Mouse (Mus musculus) stomach, embryonic 16.5 days (tissue): ENCODE results near the gene Oma1. TPM values are rescaled to one million over a fixed set of nuclear protein-coding genes. Genes with fewer than 3 reads are reported as not detected.

Experiments
- ATAC-seq: fragments of 200-750 bp; cut with Nextera tagmentation; 2 replicates; pipeline ENCODE4 v1.8.0; 2017; ENCODE audit warnings: moderate number of reproducible peaks, moderate TSS enrichment; ENCODE audit not compliant: insufficient read depth, low FRiP score
- H3K27ac ChIP-seq: fragments of 300-500 bp; sonication (generic); 2 replicates; pipeline ENCODE4 v1.5.1; 2014; ENCODE audit warnings: low read length
- H3K27me3 ChIP-seq: fragments of 300-500 bp; sonication (generic); 2 replicates; pipeline ENCODE4 v1.6.1; 2014; ENCODE audit warnings: low read length, control low read depth, mixed read lengths; ENCODE audit not compliant: control insufficient read depth, insufficient read depth
- H3K36me3 ChIP-seq: fragments of 300-500 bp; sonication (generic); 2 replicates; pipeline ENCODE4 v1.6.1; 2014; ENCODE audit warnings: low read length; ENCODE audit not compliant: control insufficient read depth, insufficient read depth
- H3K4me1 ChIP-seq: fragments of 300-500 bp; sonication (generic); 2 replicates; pipeline ENCODE4 v1.6.1; 2014; ENCODE audit warnings: low read length, control low read depth, mixed read lengths; ENCODE audit not compliant: control insufficient read depth, insufficient read depth
- H3K4me2 ChIP-seq: fragments of 300-500 bp; sonication (generic); 2 replicates; pipeline ENCODE4 v1.6.1; 2014; ENCODE audit warnings: low read depth, low read length, mixed read lengths
- H3K4me3 ChIP-seq: fragments of 300-500 bp; sonication (generic); replicated peaks from 2 replicates; pipeline ENCODE4 v1.5.1; 2014; ENCODE audit warnings: mild to moderate bottlenecking, low read length
- H3K9ac ChIP-seq: fragments of 300-500 bp; sonication (generic); 2 replicates; pipeline ENCODE4 v1.6.1; 2014; ENCODE audit warnings: low read length
- H3K9me3 ChIP-seq: fragments of 300-500 bp; sonication (generic); replicated peaks from 2 replicates; pipeline ENCODE4 v1.6.1; 2016; ENCODE audit warnings: low read length, control low read depth; ENCODE audit not compliant: control insufficient read depth
- WGBS: fragments of 180-500 bp; shearing (Covaris S2); extraction: QIAGEN DNeasy Blood & Tissue Kit; methylation state at CpG from one replicate; pipeline ENCODE4 v1.1.7; 2014; 5-methylcytosine and 5-hydroxymethylcytosine counted together
- polyA plus RNA-seq: library from polyadenylated mRNA; unstranded; fragments of >200 nt; fragmentation: Nextera tagmentation; extraction: Ambion mirVana; gene quantifications from 2 replicates; pipeline ENCODE4 v1.2.1, GENCODE M21; 2015

The Oma1 gene
- polyA plus RNA-seq, 1 experiment from 2014 or later = 24.2 TPM

DNA sequence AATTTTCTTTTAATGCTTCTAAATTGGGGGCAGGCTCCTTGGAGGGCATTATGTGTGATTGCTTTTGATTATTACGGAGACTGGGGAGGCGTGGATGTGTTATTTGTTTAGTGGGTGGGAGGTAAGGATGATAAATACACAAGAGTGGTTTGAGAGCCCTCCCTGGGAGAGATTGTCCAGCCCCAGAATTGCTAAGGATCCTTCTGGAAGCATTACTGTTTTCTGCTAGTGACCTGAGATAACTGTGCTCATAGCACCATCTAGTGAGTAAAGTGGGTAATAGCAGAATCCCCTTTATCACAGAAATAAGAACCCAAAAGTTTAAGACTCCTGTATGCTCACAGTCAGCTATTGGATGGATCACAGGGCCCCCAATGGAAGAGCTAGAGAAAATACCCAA lies 32.4 kb downstream of the Oma1 start:
- H3K9me3 ChIP-seq = no peaks in the 10 kb centered on the region
- 29% methylated on average over 2 of the region's 2 CpGs for WGBS
- no peak overlapping the region for H3K4me2 ChIP-seq
- no peaks in the 10 kb centered on the region; the same call in 1 of the 2 replicates for H3K36me3 ChIP-seq
- no peak for ATAC-seq
- H3K27me3 ChIP-seq = no peaks in the 10 kb centered on the region
- H3K9ac ChIP-seq = no peak overlapping the region
- no peak overlapping the region for H3K4me3 ChIP-seq
- H3K27ac ChIP-seq = no peak overlapping the region
- no peaks in the 10 kb centered on the region for H3K4me1 ChIP-seq

DNA sequence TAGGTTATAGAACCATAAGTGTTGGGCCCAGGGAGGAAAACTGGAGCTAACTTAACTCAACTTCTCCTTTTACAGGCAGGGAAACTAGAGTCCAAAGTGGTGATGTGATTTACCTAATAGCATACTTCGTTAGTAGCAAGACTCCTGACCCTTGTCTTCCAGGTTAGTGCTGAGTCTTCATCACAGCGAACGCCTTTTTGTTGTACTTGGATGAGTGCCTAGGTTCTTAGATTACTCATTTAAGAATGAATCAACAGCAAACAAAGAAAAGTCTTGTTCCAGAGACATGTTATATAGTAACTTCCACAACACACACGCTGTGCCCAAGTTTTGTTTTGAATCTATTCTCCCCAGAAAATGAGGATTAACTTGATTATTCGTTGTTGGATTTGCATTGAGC lies 33.2 kb downstream of the Oma1 start:
- Histone ChIP-seq H3K27ac (no peak overlapping the region), H3K27me3 (no peaks in the 10 kb centered on the region), H3K4me2 (no peak overlapping the region), H3K9me3 (no peaks in the 10 kb centered on the region), H3K4me3 (no peak overlapping the region), H3K9ac (no peak overlapping the region), H3K4me1 (no peaks in the 10 kb centered on the region), H3K36me3 (no peaks in the 10 kb centered on the region; the same call in 1 of the 2 replicates)
- ATAC-seq = no peak
- WGBS = 77% methylated on average over 5 of the region's 5 CpGs

GRCm38 (mm10) chr4:103349219-103349618 lies 35.6 kb downstream of the Oma1 start:
- 91% methylated on average over 4 of the region's 4 CpGs for WGBS
- no peak for ATAC-seq
- H3K27me3 ChIP-seq = no peaks in the 10 kb centered on the region
- no peak overlapping the region for H3K27ac ChIP-seq
- H3K4me2 ChIP-seq = no peak overlapping the region
- H3K36me3 ChIP-seq = no peaks in the 10 kb centered on the region
- H3K4me1 ChIP-seq = no peaks in the 10 kb centered on the region
- H3K4me3 ChIP-seq = no peak overlapping the region
- H3K9ac ChIP-seq = no peak overlapping the region
- no peaks in the 10 kb centered on the region for H3K9me3 ChIP-seq

GRCm38 (mm10) chr4:103352926-103353325 lies 39.3 kb downstream of the Oma1 start:
- WGBS = 80% methylated on average over 5 of the region's 5 CpGs
- H3K36me3 ChIP-seq = no peaks in the 10 kb centered on the region
- no peak overlapping the region for H3K4me3 ChIP-seq

DNA sequence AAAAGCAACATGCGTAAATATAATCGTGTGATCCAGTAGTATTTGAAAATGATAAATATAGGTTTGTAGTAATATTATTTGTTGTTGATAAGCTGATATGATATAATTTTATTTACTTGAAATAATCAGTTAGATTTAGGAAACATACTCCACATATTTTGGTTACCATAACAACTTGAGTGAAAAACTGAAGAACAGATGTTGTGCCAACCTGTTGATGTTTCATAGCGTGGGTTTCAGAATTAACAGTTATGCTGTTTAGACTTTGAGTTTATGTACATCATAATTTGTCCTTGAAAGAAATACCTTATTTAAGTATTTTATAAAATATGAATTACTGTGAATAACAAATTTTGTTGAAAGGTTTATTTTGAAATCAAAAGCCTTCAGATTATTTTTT lies 43.8 kb downstream of the Oma1 start:
- H3K36me3 ChIP-seq = no peaks in the 10 kb centered on the region

More at GRCm38 (mm10) chr4:103352926-103353325, 39.3 kb downstream of the Oma1 start:
- Histone ChIP-seq H3K9ac (no peak overlapping the region), H3K4me1 (no peaks in the 10 kb centered on the region), H3K27me3 (no peaks in the 10 kb centered on the region), H3K4me2 (no peak overlapping the region), H3K27ac (no peak overlapping the region), H3K9me3 (no peaks in the 10 kb centered on the region)
- ATAC-seq = no peak

GRCm38 (mm10) chr4:103358941-103359448 lies 45.4 kb downstream of the Oma1 start:
- no peaks in the 10 kb centered on the region for H3K4me1 ChIP-seq
- ATAC-seq = no peak
- no peak overlapping the region for H3K4me3 ChIP-seq
- H3K27me3 ChIP-seq = no peaks in the 10 kb centered on the region
- no peak overlapping the region for H3K4me2 ChIP-seq
- 81% methylated on average over 9 of the region's 9 CpGs for whole genome bisulfite sequencing
- no peak overlapping the region for H3K27ac ChIP-seq
- H3K9ac ChIP-seq = no peak overlapping the region
- H3K36me3 ChIP-seq = no peaks in the 10 kb centered on the region
- no peaks in the 10 kb centered on the region for H3K9me3 ChIP-seq

More for the DNA sequence above, 43.8 kb downstream of the Oma1 start:
- ATAC-seq = no peak
- Histone ChIP-seq H3K9me3 (no peaks in the 10 kb centered on the region), H3K27me3 (no peaks in the 10 kb centered on the region), H3K9ac (no peak overlapping the region), H3K4me1 (no peaks in the 10 kb centered on the region), H3K27ac (no peak overlapping the region), H3K4me2 (no peak overlapping the region), H3K4me3 (no peak overlapping the region)
- WGBS = 92% methylated on average over 3 of the region's 3 CpGs

- Histone ChIP-seq H3K4me1 (no peaks in the 10 kb centered on the region), H3K27ac (no peak overlapping the region), H3K4me3 (no peak overlapping the region), H3K36me3 (no peaks in the 10 kb centered on the region), H3K9ac (no peak overlapping the region), H3K9me3 (no peaks in the 10 kb centered on the region), H3K27me3 (no peaks in the 10 kb centered on the region), H3K4me2 (no peak overlapping the region)
- no peak for ATAC-seq
- WGBS = 91% methylated on average over 5 of the region's 5 CpGs
Measured at GRCm38 (mm10) chr4:103382171-103382570, 68.6 kb downstream of the Oma1 start.

DNA sequence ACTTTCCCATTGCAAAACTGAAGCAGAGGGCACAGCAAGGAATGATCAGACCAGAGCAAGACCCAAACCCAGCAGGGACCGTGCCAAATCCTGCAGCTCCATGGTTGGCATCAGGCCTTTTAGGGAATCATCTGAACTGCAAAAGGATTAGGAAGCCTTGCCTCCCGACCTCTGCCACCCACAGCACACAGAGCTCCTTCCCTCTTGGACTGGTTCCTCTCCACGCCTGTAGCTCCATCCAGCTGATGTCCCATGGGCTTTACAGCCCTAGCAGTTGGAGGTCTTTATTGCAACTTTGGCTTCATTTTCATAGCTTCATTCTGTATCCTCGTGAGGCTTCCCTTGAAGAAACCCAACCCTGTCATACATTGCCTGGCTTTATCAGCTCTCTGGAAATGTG lies 71.4 kb downstream of the Oma1 start:
- no peaks in the 10 kb centered on the region for H3K4me1 ChIP-seq
- 75% methylated on average over 4 of the region's 4 CpGs for WGBS
- no peak overlapping the region for H3K27ac ChIP-seq
- H3K4me3 ChIP-seq = no peak overlapping the region
- H3K9me3 ChIP-seq = no peaks in the 10 kb centered on the region
- no peak overlapping the region for H3K4me2 ChIP-seq
- no peak overlapping the region for H3K9ac ChIP-seq
- H3K36me3 ChIP-seq = no peaks in the 10 kb centered on the region
- H3K27me3 ChIP-seq = no peaks in the 10 kb centered on the region
- no peak for ATAC-seq

DNA sequence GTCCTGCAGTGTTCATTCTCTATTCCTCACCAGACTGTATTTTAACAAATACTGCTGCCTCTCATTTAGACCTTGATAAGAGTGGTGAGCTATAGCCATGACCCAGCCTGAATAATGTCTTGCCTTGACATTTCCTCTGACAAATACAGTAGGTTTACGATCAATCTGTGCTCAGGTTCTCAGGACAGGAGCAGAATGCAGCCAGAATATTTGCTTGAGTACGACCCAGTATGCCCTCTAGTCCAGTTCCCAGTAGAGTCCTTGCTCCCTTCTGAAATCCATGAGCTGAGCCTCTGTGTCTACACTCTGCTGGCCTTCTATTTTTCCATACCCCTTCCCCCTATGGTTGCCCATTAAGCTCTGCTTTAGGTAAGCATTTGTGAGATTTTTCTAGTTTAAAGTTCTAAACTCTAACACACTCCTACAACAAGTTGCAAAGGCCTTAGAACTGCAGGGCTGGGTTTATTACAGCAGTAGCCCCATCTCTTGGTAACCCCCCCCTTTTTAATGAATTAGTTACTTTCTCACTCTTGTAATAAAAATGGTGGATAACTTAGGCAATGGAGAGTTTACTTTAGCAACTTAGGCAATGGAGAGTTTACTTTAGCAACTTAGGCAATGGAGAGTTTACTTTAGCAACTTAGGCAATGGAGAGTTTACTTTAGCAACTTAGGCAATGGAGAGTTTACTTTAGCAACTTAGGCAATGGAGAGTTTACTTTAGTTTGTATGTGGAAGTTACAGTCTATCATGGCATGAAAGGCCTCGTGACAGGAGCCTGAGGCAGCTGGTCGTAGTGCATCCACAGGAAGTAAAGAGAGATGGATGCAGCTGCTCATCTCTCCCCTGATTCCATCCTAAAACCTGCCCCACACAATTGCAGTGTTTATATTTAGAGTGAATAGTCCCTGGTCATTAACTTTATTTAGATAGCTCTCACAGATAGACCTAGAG lies 72.5 kb downstream of the Oma1 start:
- Histone ChIP-seq H3K9ac (no peak overlapping the region), H3K27ac (no peak overlapping the region), H3K4me2 (no peak overlapping the region), H3K27me3 (no peaks in the 10 kb centered on the region), H3K36me3 (no peaks in the 10 kb centered on the region), H3K4me3 (no peak overlapping the region), H3K4me1 (no peaks in the 10 kb centered on the region), H3K9me3 (no peaks in the 10 kb centered on the region)
- WGBS = 36% methylated on average over 4 of the region's 4 CpGs
- ATAC-seq = no peak
